Mouse (Mus musculus): Measurements from ENCODE around the gene Gmpr2.

Gmpr2 gene

DNA sequence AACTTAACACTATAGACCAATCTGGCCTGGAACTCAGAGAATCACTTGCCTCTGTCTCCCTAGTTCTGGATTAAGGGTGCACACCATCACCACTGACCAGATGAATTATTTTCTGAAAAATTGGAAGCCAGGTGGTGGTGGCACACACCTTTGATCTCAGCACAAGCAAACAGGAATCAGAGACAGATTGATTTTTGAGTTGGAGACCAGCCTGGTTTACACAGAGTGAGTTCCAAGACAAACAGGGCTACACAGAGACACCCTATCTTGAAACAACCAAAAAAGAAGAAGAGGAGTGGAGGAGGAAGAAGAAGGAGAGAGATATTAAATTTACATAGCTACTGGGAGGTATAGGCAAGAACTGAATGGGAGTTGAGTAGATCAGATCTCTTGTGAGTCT lies 54.5 kb downstream of the Gmpr2 start:
- DNase-seq: no peak

DNA sequence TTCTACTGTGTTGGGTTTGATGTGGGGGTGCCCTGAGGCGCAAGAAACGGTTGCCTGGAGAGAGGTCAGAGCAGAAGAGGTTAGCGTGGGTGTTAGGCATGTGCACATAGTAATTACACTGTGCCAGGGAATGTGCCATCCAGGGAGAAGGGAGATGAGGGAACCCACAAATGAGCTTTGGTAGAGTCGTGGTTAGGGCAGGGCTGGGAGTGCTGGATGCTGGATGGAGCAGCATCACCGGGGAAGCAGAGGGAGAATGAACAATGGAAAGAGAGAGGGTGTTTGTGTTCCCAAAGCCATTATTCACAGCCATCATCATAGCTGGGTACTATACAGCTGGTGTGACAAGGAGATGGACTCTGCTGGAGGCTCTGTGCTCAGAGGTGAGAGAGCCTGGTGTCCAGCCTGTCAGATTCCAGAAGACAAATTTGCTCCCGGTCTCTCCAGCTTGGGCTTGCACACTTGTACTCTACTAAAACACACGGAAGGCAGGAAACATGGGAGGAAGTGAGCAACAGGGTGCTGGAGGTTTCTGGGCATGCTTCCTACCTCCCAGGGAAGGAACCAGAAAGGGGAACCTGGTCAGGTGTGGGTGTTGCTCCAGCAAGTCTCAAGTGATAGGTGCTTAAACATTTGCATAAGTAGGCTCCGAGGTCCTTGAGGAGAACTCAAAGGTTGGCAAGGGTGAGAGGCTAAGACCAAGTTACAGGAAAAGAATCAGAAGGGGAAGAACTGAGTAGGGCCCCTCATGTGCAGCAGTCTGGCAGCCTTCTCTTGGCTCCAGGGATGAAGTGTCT lies 56.3 kb downstream of the Gmpr2 start:
- no peak for DNase-seq
